Mouse (Mus musculus): ENCODE measurements around the gene Avpr1b. TPM values are rescaled to one million over a fixed set of nuclear protein-coding genes. Genes with fewer than 3 reads are reported as not detected.

Gene Avpr1b
- polyA plus RNA-seq, 2 experiments, result not detected

- no peak for TF ChIP-seq EP300 (IDR thresholded peaks at IDR 0.05; ENCODE audit: low read depth)
- TF ChIP-seq CTCF (IDR thresholded peaks at IDR 0.05; ENCODE audit: low read depth), result no peak
- H3K9ac ChIP-seq (replicated peaks), result no peak overlapping the region
- no peak overlapping the region for H3K4me3 ChIP-seq (ENCODE audit: insufficient read depth in 1 of 2, low read depth in 2 of 2, low read length in 2 of 2)
- no peak overlapping the region for H3K27ac ChIP-seq
- ATAC-seq (ENCODE audit: insufficient read depth) (no peak), DNase-seq (ENCODE audit: low read depth in 3 of 3, low spot score in 3 of 3) (no peak)
- WGBS (ENCODE audit: insufficient replicate concordance), result 64% methylated on average over 17 of the region's 17 CpGs
- no peaks in the 10 kb centered on the region for H3K27me3 ChIP-seq (ENCODE audit: control insufficient read depth, insufficient read depth, low read length)
- H3K9me3 ChIP-seq (ENCODE audit: control insufficient read depth, low read length), result no peaks in the 10 kb centered on the region
- no peaks in the 10 kb centered on the region for H3K36me3 ChIP-seq (replicated peaks; ENCODE audit: control insufficient read depth, insufficient read depth, low read depth)
- no peak overlapping the region for H3K4me2 ChIP-seq (ENCODE audit: low read depth)
- H3K4me1 ChIP-seq (replicated peaks; ENCODE audit: control insufficient read depth in 2 of 2, insufficient read depth in 2 of 2, low read length in 1 of 2), result no peaks in the 10 kb centered on the region
Observed at GRCm38 (mm10) chr1:131578943-131579680, 19.9 kb upstream of the Avpr1b start.

GRCm38 (mm10) chr1:131580389-131580788, 18.6 kb upstream of the Avpr1b start:
- no peak for DNase-seq (ENCODE audit: low read depth in 3 of 3, low spot score in 3 of 3)
- no peak overlapping the region for H3K4me3 ChIP-seq (ENCODE audit: insufficient read depth in 1 of 2, low read depth in 2 of 2, low read length in 2 of 2)
- H3K9me3 ChIP-seq (ENCODE audit: control insufficient read depth, low read length), result no peaks in the 10 kb centered on the region
- H3K27me3 ChIP-seq (ENCODE audit: control insufficient read depth, insufficient read depth, low read length), result no peaks in the 10 kb centered on the region
- no peak for ATAC-seq (ENCODE audit: insufficient read depth)
- H3K4me1 ChIP-seq (replicated peaks; ENCODE audit: control insufficient read depth in 2 of 2, insufficient read depth in 2 of 2, low read length in 1 of 2), result no peaks in the 10 kb centered on the region
- H3K9ac ChIP-seq (replicated peaks), result no peak overlapping the region
- no peaks in the 10 kb centered on the region for H3K36me3 ChIP-seq (replicated peaks; ENCODE audit: control insufficient read depth, insufficient read depth, low read depth)
- WGBS (ENCODE audit: insufficient replicate concordance), result 38% methylated on average over 4 of the region's 4 CpGs
- TF ChIP-seq EP300 (IDR thresholded peaks at IDR 0.05; ENCODE audit: low read depth), result no peak
- no peak for TF ChIP-seq CTCF (IDR thresholded peaks at IDR 0.05; ENCODE audit: low read depth)
- no peak overlapping the region for H3K4me2 ChIP-seq (ENCODE audit: low read depth)
- H3K27ac ChIP-seq, result no peak overlapping the region

- Histone ChIP-seq H3K27ac (no peak overlapping the region), H3K9ac (replicated peaks) (no peak overlapping the region), H3K9me3 (ENCODE audit: control insufficient read depth, low read length) (no peaks in the 10 kb centered on the region), H3K4me3 (ENCODE audit: insufficient read depth in 1 of 2, low read depth in 2 of 2, low read length in 2 of 2) (no peak overlapping the region), H3K36me3 (replicated peaks; ENCODE audit: control insufficient read depth, insufficient read depth, low read depth) (no peaks in the 10 kb centered on the region), H3K4me2 (ENCODE audit: low read depth) (no peak overlapping the region), H3K4me1 (replicated peaks; ENCODE audit: control insufficient read depth in 2 of 2, insufficient read depth in 2 of 2, low read length in 1 of 2) (no peaks in the 10 kb centered on the region), H3K27me3 (ENCODE audit: control insufficient read depth, insufficient read depth, low read length) (no peaks in the 10 kb centered on the region)
- TF ChIP-seq CTCF (IDR thresholded peaks at IDR 0.05; ENCODE audit: low read depth) (no peak), EP300 (IDR thresholded peaks at IDR 0.05; ENCODE audit: low read depth) (no peak)
- 50% methylated on average over 3 of the region's 3 CpGs for WGBS (ENCODE audit: insufficient replicate concordance)
- DNase-seq (ENCODE audit: low read depth in 3 of 3, low spot score in 3 of 3), result no peak
- no peak for ATAC-seq (ENCODE audit: insufficient read depth)
Observed at GRCm38 (mm10) chr1:131583598-131583997, 15.4 kb upstream of the Avpr1b start.

GRCm38 (mm10) chr1:131586836-131587235, 12.2 kb upstream of the Avpr1b start:
- Histone ChIP-seq H3K4me2 (ENCODE audit: low read depth) (no peak overlapping the region), H3K4me3 (ENCODE audit: insufficient read depth in 1 of 2, low read depth in 2 of 2, low read length in 2 of 2) (no peak overlapping the region), H3K9me3 (ENCODE audit: control insufficient read depth, low read length) (no peaks in the 10 kb centered on the region), H3K9ac (replicated peaks) (no peak overlapping the region), H3K27ac (no peak overlapping the region), H3K36me3 (replicated peaks; ENCODE audit: control insufficient read depth, insufficient read depth, low read depth) (no peaks in the 10 kb centered on the region), H3K27me3 (ENCODE audit: control insufficient read depth, insufficient read depth, low read length) (no peaks in the 10 kb centered on the region), H3K4me1 (replicated peaks; ENCODE audit: control insufficient read depth in 2 of 2, insufficient read depth in 2 of 2, low read length in 1 of 2) (no peaks in the 10 kb centered on the region)
- WGBS (ENCODE audit: insufficient replicate concordance), result 74% methylated on average over 8 of the region's 8 CpGs
- ATAC-seq (ENCODE audit: insufficient read depth), result no peak
- no peak for TF ChIP-seq EP300 (IDR thresholded peaks at IDR 0.05; ENCODE audit: low read depth)
- no peak for DNase-seq (ENCODE audit: low read depth in 3 of 3, low spot score in 3 of 3)

- peaks cover 2% of the 10 kb centered on the region for H3K27me3 ChIP-seq (ENCODE audit: control insufficient read depth, insufficient read depth, low read length)
- H3K27ac ChIP-seq, result no peak overlapping the region
- 27% methylated on average over 11 of the region's 11 CpGs for WGBS (ENCODE audit: insufficient replicate concordance)
- no peaks in the 10 kb centered on the region; a peak in 1 of 4 replicates for H3K4me1 ChIP-seq (replicated peaks; ENCODE audit: control insufficient read depth in 2 of 2, insufficient read depth in 2 of 2, low read length in 1 of 2)
- ATAC-seq (ENCODE audit: insufficient read depth), result no peak
- H3K36me3 ChIP-seq (replicated peaks; ENCODE audit: control insufficient read depth, insufficient read depth, low read depth), result no peaks in the 10 kb centered on the region
- no peak overlapping the region for H3K4me2 ChIP-seq (ENCODE audit: low read depth)
- H3K9ac ChIP-seq (replicated peaks), result no peak overlapping the region
- TF ChIP-seq CTCF (IDR thresholded peaks at IDR 0.05; ENCODE audit: low read depth), result peak; percentile 62
- TF ChIP-seq EP300 (IDR thresholded peaks at IDR 0.05; ENCODE audit: low read depth), result no peak
- H3K9me3 ChIP-seq (ENCODE audit: control insufficient read depth, low read length), result no peaks in the 10 kb centered on the region
- H3K4me3 ChIP-seq (ENCODE audit: insufficient read depth in 1 of 2, low read depth in 2 of 2, low read length in 2 of 2), result no peak overlapping the region
- DNase-seq (ENCODE audit: low read depth in 3 of 3, low spot score in 3 of 3), result no peak
Observed at GRCm38 (mm10) chr1:131600314-131600713, 1.3 kb downstream of the Avpr1b start.

All from liver, embryonic 14.5 days (tissue).